Mouse (Mus musculus) limb, embryonic 14.5 days (tissue): Measurements from ENCODE around the gene Ppcdc. TPM values are rescaled to one million over a fixed set of nuclear protein-coding genes. Genes with fewer than 3 reads are reported as not detected.

ENCODE experiments used
- ATAC-seq: fragments of 200-750 bp; cut with Nextera tagmentation; 2 replicates; pipeline ENCODE4 v1.8.0; 2017; ENCODE audit warnings: low read depth, moderate number of reproducible peaks, moderate TSS enrichment; ENCODE audit not compliant: low FRiP score
- DNase-seq: peaks from one replicate; pipeline ENCODE4 v3.0.0-alpha.2; 2015; ENCODE audit warnings: low spot score
- H3K27ac ChIP-seq: fragments of 300-500 bp; sonication (generic); replicated peaks from 2 replicates; pipeline ENCODE4 v1.5.1; 2014; ENCODE audit warnings: low read depth, mild to moderate bottlenecking, low read length, moderate library complexity, mixed read lengths
- H3K27me3 ChIP-seq: fragments of 300-500 bp; sonication (generic); 2 replicates; pipeline ENCODE4 v1.6.1; 2014; ENCODE audit warnings: low read length, mixed read lengths; ENCODE audit not compliant: control insufficient read depth, insufficient read depth
- H3K36me3 ChIP-seq: fragments of 300-500 bp; sonication (generic); 2 replicates; pipeline ENCODE4 v1.6.1; 2014; ENCODE audit warnings: mild to moderate bottlenecking, low read length, moderate library complexity, mixed read lengths; ENCODE audit not compliant: control insufficient read depth, insufficient read depth
- H3K4me1 ChIP-seq: fragments of 300-500 bp; sonication (generic); 2 replicates; pipeline ENCODE4 v1.6.1; 2014; ENCODE audit warnings: antibody characterized with exemption, low read length, mixed read lengths; ENCODE audit not compliant: control insufficient read depth, insufficient read depth
- H3K4me2 ChIP-seq: fragments of 300-500 bp; sonication (generic); replicated peaks from 2 replicates; pipeline ENCODE4 v1.6.1; 2014; ENCODE audit warnings: low read depth, mild to moderate bottlenecking, low read length, moderate library complexity; ENCODE audit not compliant: severe bottlenecking
- H3K4me3 ChIP-seq: fragments of 300-500 bp; sonication (generic); replicated peaks from 2 replicates; pipeline ENCODE4 v1.5.1; 2014; ENCODE audit warnings: low read length
- H3K9ac ChIP-seq: fragments of 300-500 bp; sonication (generic); 2 replicates; pipeline ENCODE4 v1.6.1; 2014; ENCODE audit warnings: mild to moderate bottlenecking, low read depth, low read length, moderate library complexity; ENCODE audit not compliant: severe bottlenecking
- H3K9me3 ChIP-seq: fragments of 300-500 bp; sonication (generic); 2 replicates; pipeline ENCODE4 v1.6.1; 2016; ENCODE audit warnings: low read length; ENCODE audit not compliant: control insufficient read depth
- POLR2A ChIP-seq: fragments of 200-500 bp; IDR thresholded peaks from 2 replicates; pipeline ENCODE4 v1.8.0; 2012; ENCODE audit warnings: inconsistent platforms, mild to moderate bottlenecking, moderate library complexity, borderline replicate concordance; ENCODE audit not compliant: insufficient read depth, insufficient read length; ENCODE audit errors: extremely low read depth
- WGBS: fragments of 180-500 bp; shearing (Covaris S2); extraction: QIAGEN DNeasy Blood & Tissue Kit; methylation state at CpG from one replicate; pipeline ENCODE4 v1.1.7; 2014; 5-methylcytosine and 5-hydroxymethylcytosine counted together
- polyA plus RNA-seq, 2 experiments: library from polyadenylated mRNA; depleted of rRNA in 1 of 2; stranded (reverse) in 1 of 2; unstranded in 1 of 2; fragments of >200 nt; fragmentation: Nextera tagmentation in 1 of 2; extraction: Ambion mirVana in 1 of 2; gene quantifications; 2 replicates each; pipeline versions ENCODE4 v1.2.1 to v1.2.3; 2012 to 2014

Ppcdc gene
- polyA plus RNA-seq, 2 experiments = 22.1 to 32.1 TPM

- Histone ChIP-seq H3K9me3 (no peaks in the 10 kb centered on the region), H3K4me2 (no peak overlapping the region), H3K36me3 (no peaks in the 10 kb centered on the region), H3K4me1 (no peaks in the 10 kb centered on the region), H3K27me3 (no peaks in the 10 kb centered on the region), H3K4me3 (no peak overlapping the region), H3K27ac (no peak overlapping the region), H3K9ac (no peak overlapping the region)
- DNase-seq (no peak), ATAC-seq (no peak)
- no peak for TF ChIP-seq POLR2A
- 84% methylated on average over 5 of the region's 5 CpGs for WGBS
Observed at GRCm38 (mm10) chr9:57406395-57406794, 33.5 kb downstream of the Ppcdc start.

- no peak overlapping the region for H3K27ac ChIP-seq
- no peak overlapping the region for H3K4me3 ChIP-seq
- no peak for ATAC-seq
- TF ChIP-seq POLR2A = no peak
- no peak overlapping the region for H3K4me2 ChIP-seq
- WGBS = 82% methylated on average over 5 of the region's 5 CpGs
- H3K4me1 ChIP-seq = no peaks in the 10 kb centered on the region
- DNase-seq = no peak
- no peaks in the 10 kb centered on the region for H3K27me3 ChIP-seq
- H3K9ac ChIP-seq = no peak overlapping the region
- no peaks in the 10 kb centered on the region for H3K36me3 ChIP-seq
- 0 out of 2 replicates have a peak, but pooled peaks cover 7% of the 10 kb centered on the region for H3K9me3 ChIP-seq
Observed at GRCm38 (mm10) chr9:57404036-57404435, 35.9 kb downstream of the Ppcdc start.

GRCm38 (mm10) chr9:57402318-57403251 lies 37.3 kb downstream of the Ppcdc start:
- H3K36me3 ChIP-seq = no peaks in the 10 kb centered on the region
- WGBS = 75% methylated on average over 15 of the region's 15 CpGs

GRCm38 (mm10) chr9:57398773-57399172 lies 41.2 kb downstream of the Ppcdc start:
- no peak for TF ChIP-seq POLR2A
- Histone ChIP-seq H3K27ac (no peak overlapping the region), H3K9me3 (0 out of 2 replicates have a peak, but pooled peaks cover 7% of the 10 kb centered on the region), H3K4me3 (no peak overlapping the region), H3K36me3 (no peaks in the 10 kb centered on the region), H3K9ac (no peak overlapping the region), H3K27me3 (no peaks in the 10 kb centered on the region), H3K4me1 (no peaks in the 10 kb centered on the region), H3K4me2 (no peak overlapping the region)
- DNase-seq = no peak
- WGBS = 98% methylated on average over 2 of the region's 2 CpGs
- no peak for ATAC-seq

More at GRCm38 (mm10) chr9:57402318-57403251, 37.3 kb downstream of the Ppcdc start:
- H3K27ac ChIP-seq = no peak overlapping the region
- H3K4me1 ChIP-seq = no peaks in the 10 kb centered on the region
- H3K27me3 ChIP-seq = no peaks in the 10 kb centered on the region
- no peak overlapping the region for H3K9ac ChIP-seq
- no peak for TF ChIP-seq POLR2A
- H3K4me2 ChIP-seq = no peak overlapping the region
- DNase-seq (no peak), ATAC-seq (no peak)
- no peak overlapping the region for H3K4me3 ChIP-seq
- 0 out of 2 replicates have a peak, but pooled peaks cover 7% of the 10 kb centered on the region for H3K9me3 ChIP-seq

GRCm38 (mm10) chr9:57392892-57393291 lies 47.0 kb downstream of the Ppcdc start:
- 63% methylated on average over 1 of the region's 1 CpGs for WGBS
- DNase-seq (no peak), ATAC-seq (no peak)
- no peak overlapping the region for H3K9ac ChIP-seq
- no peak overlapping the region for H3K4me3 ChIP-seq
- H3K36me3 ChIP-seq = no peaks in the 10 kb centered on the region
- no peaks in the 10 kb centered on the region for H3K4me1 ChIP-seq
- TF ChIP-seq POLR2A = no peak
- H3K27me3 ChIP-seq = no peaks in the 10 kb centered on the region
- no peak overlapping the region for H3K27ac ChIP-seq
- no peak overlapping the region for H3K4me2 ChIP-seq
- no peaks in the 10 kb centered on the region for H3K9me3 ChIP-seq
